Mouse (Mus musculus): ENCODE results near the gene Olfr196. TPM values are rescaled to one million over a fixed set of nuclear protein-coding genes. Genes with fewer than 3 reads are reported as not detected.

Gene Olfr196
- total RNA-seq (2023) = not detected

GRCm38 (mm10) chr16:59170354-59170753 lies at the start of gene Olfr196:
Gene Olfr196 (minus strand): TSS chr16:59170454.

GRCm38 (mm10) chr16:59219667-59220066 lies 49.4 kb upstream of the Olfr196 start, which contains the start of gene Olfr199:
Gene Olfr199 (minus strand): TSS chr16:59219767.

GRCm38 (mm10) chr16:59203433-59203832 lies 33.2 kb upstream of the Olfr196 start, which contains the start of gene Olfr198:
Gene Olfr198 (minus strand): TSS chr16:59203533.

GRCm38 (mm10) chr16:59146746-59147145 lies 23.5 kb downstream of the Olfr196 start, which contains the start of gene Olfr195:
Gene Olfr195 (plus strand): TSS chr16:59147046.

GRCm38 (mm10) chr16:59120969-59121368 lies 49.3 kb downstream of the Olfr196 start, which contains the start of gene Olfr194:
Gene Olfr194 (minus strand): TSS chr16:59121069.

Other genes starting within 250 kb of the Olfr196 start
- not detected for gene Olfr181, start 241.7 kb downstream of the Olfr196 start, total RNA-seq (2023)
- gene Olfr180, start 241.1 kb downstream of the Olfr196 start, total RNA-seq (2023) = not detected
- not detected for gene Olfr183, start 175.1 kb downstream of the Olfr196 start, total RNA-seq (2023)
- not detected for gene Olfr186, start 140.2 kb downstream of the Olfr196 start, total RNA-seq (2023)
- not detected for gene Olfr187, start 130.7 kb downstream of the Olfr196 start, total RNA-seq (2023)
- not detected for gene Olfr190, start 92.4 kb downstream of the Olfr196 start, total RNA-seq (2023)
- gene Olfr191, start 80.6 kb downstream of the Olfr196 start, total RNA-seq (2023) = not detected
- not detected for gene Olfr193, start 58.6 kb downstream of the Olfr196 start, total RNA-seq (2023)
- not detected for gene Olfr194, start 49.4 kb downstream of the Olfr196 start, total RNA-seq (2023)
- not detected for gene Olfr195, start 23.4 kb downstream of the Olfr196 start, total RNA-seq (2023)
- gene Olfr198, start 33.1 kb upstream of the Olfr196 start, total RNA-seq (2023) = not detected
- gene Olfr199, start 49.3 kb upstream of the Olfr196 start, total RNA-seq (2023) = not detected
- not detected for gene Olfr201, start 102.2 kb upstream of the Olfr196 start, total RNA-seq (2023)
- not detected for gene Olfr202, start 116.3 kb upstream of the Olfr196 start, total RNA-seq (2023)
- not detected for gene Olfr203, start 128.4 kb upstream of the Olfr196 start, total RNA-seq (2023)
- gene Olfr204, start 147.8 kb upstream of the Olfr196 start, total RNA-seq (2023) = not detected
- gene Olfr205, start 160.7 kb upstream of the Olfr196 start, total RNA-seq (2023) = not detected
- not detected for gene Olfr206, start 178.8 kb upstream of the Olfr196 start, total RNA-seq (2023)
- not detected for gene Olfr209, start 193.5 kb upstream of the Olfr196 start, total RNA-seq (2023)
- not detected for gene Gabrr3, start 236.9 kb upstream of the Olfr196 start, total RNA-seq (2023)